Mouse (Mus musculus): Measurements from ENCODE around the gene Cacna1c. TPM values are rescaled to one million over a fixed set of nuclear protein-coding genes. Genes with fewer than 3 reads are reported as not detected.

The Cacna1c gene
- total RNA-seq, 1 experiment, result 0.98 TPM

DNA sequence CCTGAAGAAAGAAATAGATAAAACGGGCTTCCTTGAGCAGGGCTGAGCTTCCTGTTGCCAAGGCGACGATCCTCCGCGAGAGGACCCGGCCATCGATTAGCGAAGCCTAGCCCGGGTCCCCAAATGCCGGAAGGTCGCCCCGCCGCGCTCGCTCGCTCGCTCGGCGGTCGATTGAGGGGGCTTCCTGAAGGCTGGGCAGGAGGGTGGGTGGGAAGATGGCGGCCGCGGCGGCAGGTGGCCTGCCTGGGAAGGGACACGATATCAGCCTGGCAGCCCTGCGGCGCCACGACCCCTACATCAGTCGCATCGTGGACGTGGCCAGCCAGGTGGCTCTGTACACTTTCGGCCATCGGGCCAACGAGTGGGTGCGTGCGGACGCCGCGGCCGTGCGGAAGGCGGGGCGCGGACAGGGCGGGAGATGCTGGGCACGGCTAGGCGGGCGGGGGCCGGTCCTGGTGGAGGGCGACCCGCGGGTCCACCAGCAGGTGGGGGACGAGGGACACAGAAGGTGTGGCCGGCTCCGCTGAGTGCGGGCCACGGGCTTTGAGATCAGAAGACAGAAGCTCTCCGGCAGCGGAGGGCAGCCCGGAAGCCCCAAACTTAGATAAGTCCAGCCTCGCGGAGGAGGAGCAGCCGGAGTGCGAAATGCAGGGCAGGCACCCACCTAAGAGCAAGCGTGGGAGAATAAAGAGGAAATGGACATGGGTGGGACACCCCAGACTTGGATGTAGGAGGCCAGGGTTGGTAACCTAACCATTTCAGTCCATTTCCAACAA is 21.0 kb downstream of the Cacna1c start, which contains the start of gene Dcp1b:
Gene Dcp1b (plus strand): TSS at position 176 of the 776 bp plus-strand sequence.
- peak; percentile 83 for DNase-seq (ENCODE audit: low read depth, low spot score)
- peak within 1 kb of the TSS; percentile 88 to 98 for H3K4me3 ChIP-seq (ENCODE audit: insufficient read depth in 1 of 2, low read depth in 1 of 2, low read length in 2 of 2, poor library complexity in 1 of 2, severe bottlenecking in 1 of 2)
- TF ChIP-seq MAFK (IDR thresholded peaks at IDR 0.05; ENCODE audit: insufficient read depth, low read depth, low read length) (no peak), HCFC1 (IDR thresholded peaks at IDR 0.05; ENCODE audit: borderline replicate concordance, insufficient read depth, low read length) (peak; percentile 77), CHD2 (IDR thresholded peaks at IDR 0.05; ENCODE audit: low read depth, low read length) (no peak), ZC3H11A (IDR thresholded peaks at IDR 0.05; ENCODE audit: borderline replicate concordance, low read depth, low read length) (no peak), ZNF384 (IDR thresholded peaks at IDR 0.05; ENCODE audit: low read depth, low read length) (no peak)
- H3K9me3 ChIP-seq (ENCODE audit: control insufficient read depth, insufficient read depth, low read depth, low read length), result no peaks in the 10 kb centered on the region
- H3K27ac ChIP-seq (ENCODE audit: insufficient read depth, low read depth, low read length, poor library complexity, severe bottlenecking), result peak within 1 kb of the TSS; percentile 93
- in situ Hi-C loops (cut with MboI; ENCODE audit: low sequenced_read_pairs in 2 of 2, unreplicated experiment in 2 of 2), result no loop called here
- peak within 1 kb of the TSS; percentile 95 for H3K9ac ChIP-seq (ENCODE audit: insufficient read depth, low read depth, low read length, poor library complexity, severe bottlenecking)
- no peaks in the 10 kb centered on the region for H3K36me3 ChIP-seq (ENCODE audit: control insufficient read depth, insufficient read depth, low read length, poor library complexity, severe bottlenecking)
- H3K4me1 ChIP-seq (ENCODE audit: control insufficient read depth in 2 of 2, insufficient read depth in 2 of 2, low read length in 2 of 2, poor library complexity in 1 of 2), result peaks cover 0 to 2% of the 10 kb centered on the region in 2 experiments; a peak in 1 of 4 replicates

DNA sequence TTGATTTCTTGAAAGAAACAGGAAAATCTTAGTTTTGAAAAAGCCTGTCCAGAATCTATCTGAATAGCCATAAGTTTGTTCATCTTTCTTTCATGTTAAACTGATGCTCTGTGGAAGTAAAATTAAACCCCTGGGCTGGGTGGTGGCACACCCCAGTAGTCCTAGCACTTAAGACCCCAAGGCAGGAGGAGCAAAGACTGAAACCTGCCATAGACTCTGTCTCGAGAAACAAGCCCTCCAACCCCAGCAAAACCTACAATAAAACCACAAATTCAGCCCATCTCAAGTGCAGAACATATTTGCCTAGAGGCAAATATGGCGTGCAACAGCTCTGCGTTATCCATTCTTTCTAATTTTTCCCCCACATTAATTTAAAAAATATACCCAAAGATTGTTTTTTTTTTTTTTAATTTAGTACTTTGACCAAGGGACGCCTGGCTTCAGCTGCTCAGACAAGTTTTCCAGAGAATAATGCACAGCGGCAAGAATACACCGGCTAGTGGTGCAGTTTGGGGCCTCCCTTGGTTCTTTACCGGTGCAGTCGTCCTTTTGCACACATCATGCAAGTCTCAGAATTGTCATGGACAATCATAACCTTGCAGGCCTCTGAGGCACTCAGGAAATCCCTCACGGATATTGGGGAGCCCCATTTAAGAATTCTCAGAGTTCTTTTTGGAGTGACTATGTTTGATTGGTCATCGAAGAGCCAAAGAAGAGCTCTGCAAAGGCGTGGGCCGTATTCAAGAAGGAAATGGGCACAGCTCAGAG is 21.7 kb downstream of the Cacna1c start:
- no peaks in the 10 kb centered on the region for H3K9me3 ChIP-seq (ENCODE audit: control insufficient read depth, insufficient read depth, low read depth, low read length)
- no peak overlapping the region for H3K27ac ChIP-seq (ENCODE audit: insufficient read depth, low read depth, low read length, poor library complexity, severe bottlenecking)
- H3K4me1 ChIP-seq (ENCODE audit: control insufficient read depth in 2 of 2, insufficient read depth in 2 of 2, low read length in 2 of 2, poor library complexity in 1 of 2), result peaks cover 0 to 2% of the 10 kb centered on the region in 2 experiments; a peak in 1 of 4 replicates
- TF ChIP-seq CHD2 (IDR thresholded peaks at IDR 0.05; ENCODE audit: low read depth, low read length) (no peak), HCFC1 (IDR thresholded peaks at IDR 0.05; ENCODE audit: borderline replicate concordance, insufficient read depth, low read length) (no peak), MAFK (IDR thresholded peaks at IDR 0.05; ENCODE audit: insufficient read depth, low read depth, low read length) (no peak), ZNF384 (IDR thresholded peaks at IDR 0.05; ENCODE audit: low read depth, low read length) (no peak), ZC3H11A (IDR thresholded peaks at IDR 0.05; ENCODE audit: borderline replicate concordance, low read depth, low read length) (no peak)
- no peak overlapping the region; the same call in 1 of the 2 replicates for H3K9ac ChIP-seq (ENCODE audit: insufficient read depth, low read depth, low read length, poor library complexity, severe bottlenecking)
- H3K36me3 ChIP-seq (ENCODE audit: control insufficient read depth, insufficient read depth, low read length, poor library complexity, severe bottlenecking), result no peaks in the 10 kb centered on the region
- in situ Hi-C loops (cut with MboI; ENCODE audit: low sequenced_read_pairs in 2 of 2, unreplicated experiment in 2 of 2), result no loop called here
- peak overlapping the region; percentile 88 to 98; a peak in 3 of 4 replicates for H3K4me3 ChIP-seq (ENCODE audit: insufficient read depth in 1 of 2, low read depth in 1 of 2, low read length in 2 of 2, poor library complexity in 1 of 2, severe bottlenecking in 1 of 2)
- DNase-seq (ENCODE audit: low read depth, low spot score), result no peak

DNA sequence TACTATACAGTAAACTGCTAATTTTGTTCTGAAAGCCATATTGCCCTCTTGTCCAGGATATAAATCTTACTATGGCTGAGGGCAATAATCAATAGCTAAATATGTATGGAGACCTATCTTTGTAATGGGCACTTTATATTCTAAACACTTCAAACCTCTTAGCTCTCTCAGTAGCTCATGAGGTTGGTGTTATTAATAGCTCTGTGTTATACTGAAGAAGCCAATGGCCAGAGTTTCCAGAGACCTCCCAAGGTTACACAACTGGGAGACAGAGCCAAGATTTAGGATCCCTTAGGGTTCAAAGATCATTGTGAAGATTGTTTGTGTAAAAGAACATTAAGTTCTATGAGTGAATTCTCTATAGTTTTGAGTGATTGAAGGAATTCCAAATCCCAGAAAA is 30.5 kb downstream of the Cacna1c start:
- in situ Hi-C loops (cut with MboI; ENCODE audit: low sequenced_read_pairs in 2 of 2, unreplicated experiment in 2 of 2), result no loop called here
- TF ChIP-seq ZC3H11A (IDR thresholded peaks at IDR 0.05; ENCODE audit: borderline replicate concordance, low read depth, low read length) (no peak), ZNF384 (IDR thresholded peaks at IDR 0.05; ENCODE audit: low read depth, low read length) (no peak), HCFC1 (IDR thresholded peaks at IDR 0.05; ENCODE audit: borderline replicate concordance, insufficient read depth, low read length) (no peak), CHD2 (IDR thresholded peaks at IDR 0.05; ENCODE audit: low read depth, low read length) (no peak), MAFK (IDR thresholded peaks at IDR 0.05; ENCODE audit: insufficient read depth, low read depth, low read length) (no peak)
- DNase-seq (ENCODE audit: low read depth, low spot score), result no peak
- no peaks in the 10 kb centered on the region for H3K9me3 ChIP-seq (ENCODE audit: control insufficient read depth, insufficient read depth, low read depth, low read length)
- H3K4me3 ChIP-seq (ENCODE audit: insufficient read depth in 1 of 2, low read depth in 1 of 2, low read length in 2 of 2, poor library complexity in 1 of 2, severe bottlenecking in 1 of 2), result no peak overlapping the region
- H3K4me1 ChIP-seq (ENCODE audit: control insufficient read depth in 2 of 2, insufficient read depth in 2 of 2, low read length in 2 of 2, poor library complexity in 1 of 2), result no peaks in the 10 kb centered on the region
- H3K27ac ChIP-seq (ENCODE audit: insufficient read depth, low read depth, low read length, poor library complexity, severe bottlenecking), result no peak overlapping the region
- no peaks in the 10 kb centered on the region for H3K36me3 ChIP-seq (ENCODE audit: control insufficient read depth, insufficient read depth, low read length, poor library complexity, severe bottlenecking)
- H3K9ac ChIP-seq (ENCODE audit: insufficient read depth, low read depth, low read length, poor library complexity, severe bottlenecking), result no peak overlapping the region

DNA sequence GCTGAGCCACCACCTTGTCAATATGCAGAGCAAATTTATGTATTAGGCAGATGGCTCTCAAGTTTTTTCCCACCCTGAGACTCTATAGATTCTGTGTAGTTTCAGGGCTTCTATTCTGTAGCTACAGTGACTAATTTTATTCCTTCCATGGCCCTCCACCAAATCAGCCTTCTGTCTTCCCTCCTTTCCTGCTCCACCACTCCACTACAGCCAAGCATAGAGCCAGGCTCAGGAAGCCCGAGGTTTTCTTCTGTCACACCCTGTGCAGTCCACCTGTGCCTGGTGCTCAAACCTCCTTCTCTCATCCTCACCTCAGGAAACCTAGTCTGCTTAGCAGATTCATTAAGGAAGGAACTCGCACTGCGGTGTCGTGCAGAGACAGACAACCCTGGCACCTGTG is 51.1 kb downstream of the Cacna1c start:
- Histone ChIP-seq H3K9me3 (ENCODE audit: control insufficient read depth, insufficient read depth, low read depth, low read length) (no peaks in the 10 kb centered on the region), H3K36me3 (ENCODE audit: control insufficient read depth, insufficient read depth, low read length, poor library complexity, severe bottlenecking) (no peaks in the 10 kb centered on the region), H3K27ac (ENCODE audit: insufficient read depth, low read depth, low read length, poor library complexity, severe bottlenecking) (no peak overlapping the region), H3K4me1 (ENCODE audit: control insufficient read depth in 2 of 2, insufficient read depth in 2 of 2, low read length in 2 of 2, poor library complexity in 1 of 2) (no peaks in the 10 kb centered on the region), H3K9ac (ENCODE audit: insufficient read depth, low read depth, low read length, poor library complexity, severe bottlenecking) (no peak overlapping the region), H3K4me3 (ENCODE audit: insufficient read depth in 1 of 2, low read depth in 1 of 2, low read length in 2 of 2, poor library complexity in 1 of 2, severe bottlenecking in 1 of 2) (no peak overlapping the region)
- DNase-seq (ENCODE audit: low read depth, low spot score), result no peak
- no peak for TF ChIP-seq CHD2 (IDR thresholded peaks at IDR 0.05; ENCODE audit: low read depth, low read length)
- TF ChIP-seq ZC3H11A (IDR thresholded peaks at IDR 0.05; ENCODE audit: borderline replicate concordance, low read depth, low read length), result no peak
- TF ChIP-seq ZNF384 (IDR thresholded peaks at IDR 0.05; ENCODE audit: low read depth, low read length), result no peak
- TF ChIP-seq MAFK (IDR thresholded peaks at IDR 0.05; ENCODE audit: insufficient read depth, low read depth, low read length), result no peak
- TF ChIP-seq HCFC1 (IDR thresholded peaks at IDR 0.05; ENCODE audit: borderline replicate concordance, insufficient read depth, low read length), result no peak
- in situ Hi-C loops (cut with MboI; ENCODE audit: low sequenced_read_pairs in 2 of 2, unreplicated experiment in 2 of 2), result no loop called here
